Mouse (Mus musculus) right cerebral cortex, postnatal 14 days (tissue): ENCODE measurements around the gene Grm4.
A peak's percentile ranks its signal among the peaks of the same experiment; 100 is the strongest.

Experiments
- DNase-seq: peaks from one replicate; pipeline ENCODE4 v3.0.0; 2022

The Grm4 gene

DNA sequence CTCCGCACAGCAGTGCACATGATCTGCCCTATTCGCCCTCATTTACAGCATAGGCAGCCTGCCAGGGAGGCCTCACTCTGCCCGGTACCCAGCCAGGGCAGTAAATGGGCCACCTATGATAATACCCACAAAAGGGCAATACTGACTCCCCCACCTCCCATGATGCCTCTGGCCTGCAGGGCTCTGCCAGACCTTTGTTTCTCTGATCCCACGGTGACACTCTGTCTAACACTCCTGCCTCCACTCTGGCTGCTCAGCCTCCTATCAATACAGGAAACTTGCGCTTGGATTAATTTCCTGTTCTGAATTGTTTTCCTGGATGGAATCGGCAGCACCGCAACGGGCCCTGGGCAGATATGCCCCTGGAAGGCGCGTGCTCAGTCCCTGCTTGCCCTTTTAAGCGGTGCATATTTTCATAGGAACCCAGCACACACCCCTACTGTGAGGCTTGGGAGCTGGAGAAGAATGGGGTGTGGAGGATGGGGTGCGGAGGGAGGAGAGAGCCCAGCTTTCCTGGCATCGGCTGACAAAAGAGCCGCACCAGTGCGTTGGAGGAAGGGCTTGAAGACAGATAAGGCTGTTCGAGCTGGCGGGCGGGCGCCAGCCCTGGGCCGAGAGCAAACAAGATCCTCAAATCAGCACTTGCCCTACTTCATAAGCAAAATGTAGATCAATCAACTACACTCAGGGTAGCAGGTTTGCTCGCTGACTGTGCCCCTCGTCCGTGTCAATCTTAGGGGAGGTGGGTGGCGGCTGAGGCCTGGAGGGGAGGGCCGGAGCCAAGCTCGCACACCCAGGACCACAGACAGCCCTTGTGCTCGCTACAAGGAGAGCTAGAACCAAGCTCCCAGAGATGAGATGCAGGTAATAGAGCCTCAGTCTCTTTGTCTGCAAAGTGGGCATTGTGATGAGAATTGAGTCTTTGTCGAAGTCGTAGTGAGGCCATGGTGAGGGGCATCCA is 40.8 kb downstream of the Grm4 start:
- peak; percentile 23 for DNase-seq

DNA sequence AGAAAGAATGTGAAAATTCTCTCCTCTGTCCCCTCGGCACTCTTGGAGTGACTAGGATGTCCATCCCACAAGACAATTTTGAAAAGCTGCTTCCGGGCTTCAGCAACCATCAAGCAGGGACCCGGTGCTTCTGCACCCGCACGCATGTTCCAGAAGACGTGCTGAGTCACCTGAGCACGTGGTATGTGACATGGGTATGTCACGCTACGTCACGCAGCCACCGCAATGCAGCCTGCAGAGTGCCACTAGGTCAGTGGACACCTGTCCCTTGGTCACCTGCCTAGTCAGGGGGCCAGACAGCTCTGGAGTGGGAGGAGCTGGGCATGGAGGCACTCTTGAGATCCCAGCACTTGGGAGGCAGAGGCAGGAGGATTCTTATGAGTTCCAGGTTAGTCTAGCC is 45.6 kb downstream of the Grm4 start:
- DNase-seq: no peak

GRCm38 (mm10) chr17:27466620-27467019 is 54.6 kb downstream of the Grm4 start:
- peak; percentile 26 for DNase-seq

- DNase-seq: no peak
These were observed 55.3 kb downstream of the Grm4 start for GRCm38 (mm10) chr17:27465924-27466323.

- no peak for DNase-seq
These were observed 56.8 kb downstream of the Grm4 start for GRCm38 (mm10) chr17:27464327-27464962.

DNA sequence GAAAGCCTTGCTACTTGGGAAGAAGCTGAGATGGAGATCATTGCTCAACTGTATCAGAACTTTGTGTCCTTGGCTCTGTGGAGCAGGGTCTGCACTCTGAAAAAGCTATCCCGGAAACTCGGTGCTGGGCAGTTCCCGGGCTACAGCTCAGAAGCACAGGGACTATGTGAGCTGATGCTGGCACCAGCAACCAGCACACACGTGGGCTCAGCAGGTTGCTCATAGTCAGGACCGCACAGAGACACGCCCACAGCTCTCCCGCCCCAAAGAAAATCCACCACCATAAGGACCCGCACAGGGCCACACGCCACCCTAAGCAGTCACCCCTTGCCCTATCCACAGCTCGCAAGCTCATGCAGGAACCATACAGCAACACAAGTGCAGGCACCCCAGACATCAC is 61.2 kb downstream of the Grm4 start:
- DNase-seq: no peak

- no peak for DNase-seq
These were observed 62.0 kb downstream of the Grm4 start for GRCm38 (mm10) chr17:27459241-27459640.

- no peak for DNase-seq
These were observed 63.2 kb downstream of the Grm4 start for GRCm38 (mm10) chr17:27457863-27458494.

DNA sequence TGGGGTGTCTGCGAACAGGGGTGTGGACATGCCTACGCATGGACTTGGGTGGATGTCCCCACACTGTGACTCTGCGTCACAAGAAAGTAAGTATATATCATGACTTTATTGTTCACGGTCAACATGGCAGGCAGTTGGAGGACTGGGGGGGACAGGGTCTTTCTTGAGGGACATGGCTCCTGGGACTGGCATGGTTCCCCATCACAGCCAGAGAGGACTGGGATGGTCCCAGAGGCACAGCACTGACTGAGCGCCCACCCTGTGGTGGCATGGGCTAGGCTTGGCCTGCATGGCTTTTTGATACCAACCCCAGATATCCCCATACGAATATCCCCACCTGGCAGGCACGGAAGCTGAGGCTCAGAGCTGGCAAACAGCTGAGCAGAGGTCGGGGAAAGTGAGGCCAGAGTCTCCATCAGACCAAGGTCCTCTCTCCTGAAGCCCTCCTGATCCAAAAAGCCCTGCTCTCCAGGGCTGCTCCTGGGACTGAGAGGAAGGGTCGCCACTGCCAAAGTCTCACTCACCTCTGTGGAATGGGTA is 64.1 kb downstream of the Grm4 start:
- no peak for DNase-seq

- no peak for DNase-seq
These were observed 64.8 kb downstream of the Grm4 start for GRCm38 (mm10) chr17:27456364-27456763.

DNA sequence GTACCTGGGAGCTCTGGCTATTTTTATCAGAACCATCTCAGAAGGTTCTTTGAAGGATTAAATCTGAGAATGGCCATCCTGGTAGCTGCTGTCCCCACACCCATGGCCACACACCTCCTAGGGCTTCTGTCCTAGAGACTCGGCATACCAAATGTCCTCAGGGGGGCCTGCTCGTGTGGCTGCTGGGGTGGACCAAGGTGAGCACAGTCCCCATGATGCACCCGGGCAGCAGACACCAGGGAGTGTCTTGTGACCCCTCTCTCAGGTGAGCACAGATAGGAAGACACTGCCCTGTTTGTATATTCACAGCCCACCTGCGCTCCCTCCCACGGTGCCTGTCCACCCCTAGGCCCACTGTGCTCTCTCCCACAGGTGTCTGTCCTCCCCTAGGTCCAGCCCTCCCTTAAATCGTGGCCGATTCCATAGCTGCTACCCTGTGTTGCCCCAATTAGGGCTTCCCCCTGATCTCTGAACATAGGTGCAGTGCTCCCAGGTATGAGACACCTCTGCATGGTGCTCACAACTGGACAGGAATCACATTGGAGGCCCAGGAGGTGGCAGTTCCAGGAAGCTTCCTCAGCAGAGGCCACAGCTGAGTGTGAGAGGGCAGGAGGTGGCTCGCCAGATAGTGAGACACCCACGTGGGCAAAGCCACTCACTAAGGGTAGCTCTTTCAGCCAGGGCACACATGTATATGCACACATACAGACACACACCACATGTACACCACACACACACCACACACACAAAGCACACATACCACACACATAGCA is 66.0 kb downstream of the Grm4 start:
- no peak for DNase-seq

DNA sequence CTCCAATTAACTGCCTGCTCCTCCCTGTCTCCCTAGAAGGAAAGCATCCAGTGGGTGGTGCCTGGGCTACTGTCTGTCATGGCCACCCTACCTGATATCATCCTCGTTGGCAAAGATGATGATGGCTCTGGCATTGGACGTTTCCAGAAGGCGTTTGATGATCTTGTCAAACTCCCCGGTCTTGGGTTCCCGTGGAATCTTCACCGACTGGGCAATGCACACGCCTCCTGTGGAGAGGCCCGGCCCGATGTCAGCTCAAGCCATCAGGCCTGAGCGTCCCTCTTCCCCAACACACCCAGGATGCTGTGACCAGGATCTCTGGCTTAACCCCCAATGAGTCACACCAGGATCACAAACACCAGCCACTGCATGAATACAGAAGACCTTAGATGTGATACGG is 66.8 kb downstream of the Grm4 start:
- no peak for DNase-seq

- DNase-seq: no peak
These were observed 68.2 kb downstream of the Grm4 start for GRCm38 (mm10) chr17:27453045-27453444.

DNA sequence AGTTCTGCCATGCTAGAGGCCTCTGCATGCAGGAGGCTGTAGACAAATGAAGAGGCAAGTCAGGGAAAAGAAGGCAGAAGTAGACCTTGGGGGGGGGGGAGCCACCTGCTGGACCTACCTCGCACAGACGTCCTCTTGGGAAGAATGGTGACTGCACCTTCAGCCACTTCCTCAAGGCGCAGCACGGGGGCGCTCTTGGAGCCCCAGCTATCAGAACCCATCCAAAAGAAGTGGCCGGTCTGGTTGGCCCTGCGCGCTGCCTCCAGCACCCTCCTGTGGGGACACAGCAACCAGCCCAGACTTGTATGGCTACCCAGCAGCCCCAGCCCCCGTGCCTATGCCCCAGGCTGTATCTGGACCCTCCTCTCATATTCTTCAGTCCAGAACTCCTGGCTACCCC is 69.4 kb downstream of the Grm4 start:
- DNase-seq: no peak

DNA sequence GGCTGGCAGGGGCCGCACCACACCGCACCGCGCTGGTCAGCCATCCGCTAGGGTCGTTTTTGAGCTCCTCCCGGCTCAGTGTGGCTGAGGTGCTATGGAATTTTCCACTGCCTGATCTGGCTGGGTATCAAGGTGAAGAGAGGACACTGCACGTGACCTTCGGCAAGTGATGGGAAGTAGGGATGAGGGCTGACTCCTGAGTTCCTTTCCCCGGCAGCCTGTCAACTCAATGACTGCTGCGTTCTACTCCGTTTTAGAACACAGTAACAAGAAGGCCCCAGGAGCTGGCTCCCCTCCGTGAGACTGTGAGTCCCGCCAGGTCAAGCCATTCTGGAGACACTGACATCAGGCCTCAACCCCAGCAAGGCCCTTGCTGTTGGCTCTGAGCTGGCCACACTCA is 70.0 kb downstream of the Grm4 start:
- no peak for DNase-seq

- DNase-seq: no peak
These were observed 71.4 kb downstream of the Grm4 start for GRCm38 (mm10) chr17:27449757-27450330.

DNA sequence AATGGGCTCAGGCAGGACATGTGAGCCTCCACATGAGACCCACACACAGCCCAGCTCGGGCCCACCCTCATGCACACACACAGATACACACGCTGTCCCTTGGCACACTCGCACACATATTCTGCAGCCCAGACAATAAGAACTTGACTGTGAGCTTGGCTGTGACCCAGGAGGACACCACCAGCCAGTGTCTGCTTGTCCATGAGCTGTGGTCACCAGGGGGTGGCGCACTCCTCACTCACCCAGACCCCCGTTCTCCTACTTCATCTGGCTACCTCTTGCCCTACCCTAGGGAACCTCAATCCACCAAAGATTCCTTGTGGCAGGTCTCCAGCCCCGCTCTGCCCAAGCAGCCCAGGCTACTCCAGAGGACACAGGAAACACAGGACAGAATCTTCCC is 72.5 kb downstream of the Grm4 start:
- no peak for DNase-seq

DNA sequence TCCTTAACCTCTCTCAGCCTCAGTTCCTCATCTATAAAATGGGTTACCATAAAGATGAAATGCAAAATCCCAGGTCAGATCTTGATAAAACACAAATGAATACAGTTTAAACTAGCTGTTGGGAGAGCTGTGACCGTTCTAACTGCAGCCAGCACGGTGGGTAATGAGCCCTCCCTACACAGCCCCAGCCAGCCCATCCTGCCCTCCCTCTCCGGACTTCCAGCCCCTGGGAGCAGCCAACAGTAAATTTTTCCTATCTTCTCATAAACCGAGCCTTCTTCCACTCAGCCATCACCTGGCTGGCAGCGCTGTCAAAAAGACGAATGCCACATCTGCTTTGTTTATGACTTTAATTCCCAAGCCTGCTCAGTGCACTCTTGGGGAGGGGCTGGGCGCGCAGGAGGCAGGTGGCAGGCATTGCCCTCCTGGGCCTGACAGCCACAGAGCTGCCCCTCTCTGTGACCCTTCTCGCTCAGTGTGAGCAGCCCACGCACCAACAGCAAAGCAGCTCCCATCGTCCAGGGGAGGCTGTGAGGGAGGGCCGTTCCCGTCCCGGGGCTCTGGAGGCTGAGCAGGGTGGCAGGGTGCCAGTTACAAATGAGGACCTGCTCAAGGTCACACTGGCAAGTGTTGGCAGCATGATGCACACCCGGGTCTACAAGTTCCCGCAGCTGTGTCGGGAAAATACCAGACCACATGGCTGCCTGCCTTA is 75.7 kb downstream of the Grm4 start:
- DNase-seq: no peak

GRCm38 (mm10) chr17:27442538-27443113 is 78.6 kb downstream of the Grm4 start:
- no peak for DNase-seq

GRCm38 (mm10) chr17:27441778-27442177 is 79.4 kb downstream of the Grm4 start:
- DNase-seq: no peak

DNA sequence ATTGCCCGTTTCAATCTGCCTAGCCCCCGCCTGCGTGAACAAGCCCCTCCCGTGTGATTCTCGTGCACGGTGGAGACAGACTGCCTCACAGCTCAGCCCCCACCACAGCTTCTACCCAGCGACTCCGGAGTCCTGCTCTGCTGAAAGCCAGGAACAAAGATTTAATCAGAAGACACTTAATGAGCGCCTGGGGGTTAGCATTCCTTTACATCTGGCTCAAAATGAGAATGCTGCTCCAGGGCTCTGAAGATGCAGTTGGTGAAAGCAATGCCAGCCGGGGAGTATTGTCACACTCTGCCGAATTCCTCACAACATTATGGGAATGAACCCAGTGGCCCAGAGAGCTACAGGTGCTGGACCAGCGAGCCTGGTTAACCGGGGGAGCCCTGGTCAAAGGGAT is 85.4 kb downstream of the Grm4 start:
- no peak for DNase-seq
